Mouse (Mus musculus): ENCODE results near the gene 5730409E04Rik.

DNA sequence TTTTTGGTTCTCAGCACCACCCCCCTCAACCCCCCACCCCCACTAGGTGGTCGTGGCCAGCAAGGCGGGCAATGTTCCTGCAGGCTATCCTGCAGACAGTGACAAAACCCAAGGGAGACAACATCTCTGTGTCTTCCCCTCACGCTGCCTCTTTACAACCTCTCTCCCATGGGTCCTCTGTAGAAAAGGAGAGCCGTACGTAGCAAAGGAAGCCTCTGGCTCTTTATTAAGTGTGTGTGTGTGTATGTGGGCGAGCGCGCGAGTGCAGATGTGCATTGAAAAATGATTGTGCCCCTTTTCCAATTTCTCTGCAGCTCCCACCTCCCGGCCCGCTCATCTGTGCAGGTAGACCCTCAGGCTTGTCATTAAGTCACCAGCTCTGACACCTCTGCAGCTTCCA is 26.7 kb downstream of the 5730409E04Rik start:
- TF ChIP-seq POLR2AphosphoS2 (IDR thresholded peaks at IDR 0.05; ENCODE audit: insufficient read length, low read depth) = no peak
- no peak for TF ChIP-seq POLR2A (IDR thresholded peaks at IDR 0.05; ENCODE audit: insufficient read length, low read depth)
- no peak for TF ChIP-seq USF1 (IDR thresholded peaks at IDR 0.05; ENCODE audit: low read depth)
- TF ChIP-seq MYOG (IDR thresholded peaks at IDR 0.05; ENCODE audit: control insufficient read depth in 1 of 3, insufficient read depth in 1 of 3, insufficient read length in 2 of 3, low read depth in 2 of 3) = no peak
- no peak for TF ChIP-seq MAX (IDR thresholded peaks at IDR 0.05; ENCODE audit: low read depth)
- TF ChIP-seq E2F4 (IDR thresholded peaks at IDR 0.05; ENCODE audit: insufficient read depth) = no peak
- TF ChIP-seq REST (IDR thresholded peaks at IDR 0.05; ENCODE audit: insufficient read depth, insufficient read length) = no peak
